Mouse (Mus musculus) stomach, postnatal 0 days (tissue): Measurements from ENCODE around the gene Grap2. TPM values are rescaled to one million over a fixed set of nuclear protein-coding genes. Genes with fewer than 3 reads are reported as not detected.

Source experiments
- ATAC-seq: fragments of 200-750 bp; cut with Nextera tagmentation; 2 replicates; pipeline ENCODE4 v1.8.0; 2017; ENCODE audit not compliant: low FRiP score, low TSS enrichment
- DNase-seq: peaks from one replicate; pipeline ENCODE4 v3.0.0-alpha.2; 2016; ENCODE audit warnings: low spot score
- H3K27ac ChIP-seq: fragments of 300-500 bp; sonication (generic); replicated peaks from 2 replicates; pipeline ENCODE4 v1.5.1; 2014; ENCODE audit warnings: mild to moderate bottlenecking, control low read depth
- H3K27me3 ChIP-seq: fragments of 300-500 bp; sonication (generic); 2 replicates; pipeline ENCODE4 v1.6.1; 2014; ENCODE audit warnings: low read length; ENCODE audit not compliant: control insufficient read depth, insufficient read depth
- H3K36me3 ChIP-seq: fragments of 300-500 bp; sonication (generic); 2 replicates; pipeline ENCODE4 v1.6.1; 2014; ENCODE audit warnings: low read length, mixed read lengths; ENCODE audit not compliant: control insufficient read depth, insufficient read depth
- H3K4me1 ChIP-seq: fragments of 300-500 bp; sonication (generic); replicated peaks from 2 replicates; pipeline ENCODE4 v1.6.1; 2014; ENCODE audit warnings: antibody characterized with exemption; ENCODE audit not compliant: control insufficient read depth, insufficient read depth
- H3K4me2 ChIP-seq: fragments of 300-500 bp; sonication (generic); replicated peaks from 2 replicates; pipeline ENCODE4 v1.6.1; 2014; ENCODE audit warnings: low read depth, mild to moderate bottlenecking, control low read depth, moderate library complexity
- H3K4me3 ChIP-seq: fragments of 300-500 bp; sonication (generic); 2 replicates; pipeline ENCODE4 v1.5.1; 2014; ENCODE audit warnings: low read depth, low read length, control low read depth
- H3K9ac ChIP-seq: fragments of 300-500 bp; sonication (generic); 2 replicates; pipeline ENCODE4 v1.6.1; 2014; ENCODE audit warnings: mild to moderate bottlenecking, low read length, control low read depth, mixed read lengths
- H3K9me3 ChIP-seq: fragments of 300-500 bp; sonication (generic); 2 replicates; pipeline ENCODE4 v1.6.1; 2016; ENCODE audit warnings: low read length; ENCODE audit not compliant: control insufficient read depth
- CTCF ChIP-seq: IDR thresholded peaks from 2 replicates; pipeline ENCODE4 v1.5.1; 2016; ENCODE audit warnings: antibody characterized with exemption, low read depth, mild to moderate bottlenecking, moderate library complexity
- EP300 ChIP-seq: optimal IDR thresholded peaks from 2 replicates; pipeline ENCODE3; 2016; ENCODE audit warnings: antibody characterized with exemption
- WGBS: fragments of 180-500 bp; shearing (Covaris S2); extraction: QIAGEN DNeasy Blood & Tissue Kit; methylation state at CpG from one replicate; pipeline ENCODE4 v1.1.7; 2014; 5-methylcytosine and 5-hydroxymethylcytosine counted together
- polyA plus RNA-seq: library from polyadenylated mRNA; unstranded; fragments of >200 nt; fragmentation: Nextera tagmentation; extraction: Ambion mirVana; gene quantifications from 2 replicates; pipeline ENCODE4 v1.2.1, GENCODE M21; 2015

Grap2 gene
- polyA plus RNA-seq, 1 experiment from 2014 or later = 0.15 TPM

DNA sequence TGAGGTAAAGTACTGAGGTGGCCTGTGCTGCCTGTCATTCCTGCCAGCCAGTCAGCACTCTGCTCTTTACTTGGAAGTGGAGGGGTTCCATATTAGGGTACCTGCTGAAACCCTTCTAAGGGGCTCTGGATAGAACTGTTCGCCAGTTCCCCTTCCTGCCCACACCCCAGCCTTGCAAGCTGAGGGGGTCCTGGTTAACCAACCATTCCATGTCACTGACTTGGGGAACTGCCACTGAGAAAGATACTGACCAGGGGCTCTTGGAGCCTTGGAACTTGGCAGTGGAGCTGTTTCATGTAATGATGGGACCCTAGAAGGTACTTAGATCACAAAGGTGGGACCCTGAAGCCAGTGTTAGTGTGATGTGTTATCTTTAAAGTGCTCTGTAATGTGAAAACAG is 2.2 kb upstream of the Grap2 start:
- no peak overlapping the region for H3K9ac ChIP-seq
- no peaks in the 10 kb centered on the region for H3K27me3 ChIP-seq
- H3K4me3 ChIP-seq = no peak overlapping the region
- no peak overlapping the region for H3K4me2 ChIP-seq
- WGBS = 96% methylated on average over 1 of the region's 1 CpGs
- no peak for TF ChIP-seq CTCF
- TF ChIP-seq EP300 = no peak
- DNase-seq (no peak), ATAC-seq (no peak)
- H3K27ac ChIP-seq = no peak overlapping the region
- H3K9me3 ChIP-seq = no peaks in the 10 kb centered on the region
- H3K36me3 ChIP-seq = no peaks in the 10 kb centered on the region
- H3K4me1 ChIP-seq = no peaks in the 10 kb centered on the region

DNA sequence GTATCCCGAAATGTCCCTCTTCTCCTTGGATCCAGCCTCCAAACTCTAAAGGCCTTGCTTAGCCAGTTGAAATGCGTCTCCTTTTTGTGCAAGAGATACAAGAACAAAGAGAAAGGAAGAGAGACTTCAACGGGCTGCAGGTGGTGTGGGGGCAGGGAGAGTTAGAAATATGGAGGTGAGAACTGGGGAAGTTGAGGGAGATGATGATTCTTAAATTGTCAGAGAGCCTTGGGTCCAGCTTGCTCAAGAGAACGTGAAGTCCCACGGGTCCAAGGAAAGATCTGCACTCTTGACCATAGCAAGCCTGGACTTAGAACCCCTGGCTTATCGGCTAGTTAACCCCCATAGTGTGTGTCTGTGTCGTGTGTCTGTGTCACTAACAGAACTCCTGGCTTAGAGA is 783 bp upstream of the Grap2 start:
- Histone ChIP-seq H3K4me2 (no peak overlapping the region), H3K27ac (no peak overlapping the region), H3K4me3 (no peak overlapping the region), H3K27me3 (no peaks in the 10 kb centered on the region), H3K9me3 (no peaks in the 10 kb centered on the region), H3K36me3 (no peaks in the 10 kb centered on the region), H3K9ac (no peak overlapping the region), H3K4me1 (no peaks in the 10 kb centered on the region)
- WGBS = 67% methylated on average over 7 of the region's 7 CpGs
- ATAC-seq (no peak), DNase-seq (no peak)
- no peak for TF ChIP-seq CTCF
- no peak for TF ChIP-seq EP300

DNA sequence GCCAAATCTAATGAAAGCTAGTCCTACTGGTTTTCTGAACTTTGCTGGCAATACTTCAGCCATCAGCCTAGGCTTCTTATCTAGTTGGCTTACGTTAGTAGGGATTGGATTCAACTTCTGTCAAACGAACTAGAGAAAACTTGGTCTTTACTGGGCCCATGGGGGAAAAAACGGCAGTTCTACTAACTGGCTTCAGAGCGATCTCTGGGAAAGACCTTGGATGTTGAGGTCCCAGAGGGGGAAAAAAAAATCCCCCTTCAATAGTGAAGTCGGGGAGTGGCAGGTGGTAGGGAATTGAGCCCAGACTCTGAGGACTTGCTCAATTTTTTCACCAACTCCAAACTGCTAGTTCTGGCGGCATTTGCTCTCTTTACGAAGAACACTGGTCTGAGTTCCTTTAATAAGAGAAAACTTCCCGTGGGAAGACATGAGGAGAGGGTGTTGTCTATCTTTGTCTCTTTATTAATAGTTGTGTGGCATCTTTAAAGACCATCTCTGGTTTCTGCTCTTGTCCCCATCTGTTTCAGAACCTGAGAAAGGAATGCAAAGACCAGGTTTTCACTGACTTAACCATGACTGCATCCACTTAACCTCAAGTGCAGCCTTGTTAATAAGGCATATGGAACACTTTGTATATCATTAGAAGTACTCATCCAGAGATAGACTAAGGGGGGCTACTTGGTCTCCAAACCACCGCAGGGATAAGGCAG is 572 bp downstream of the Grap2 start:
- H3K27me3 ChIP-seq = no peaks in the 10 kb centered on the region
- no peaks in the 10 kb centered on the region for H3K4me1 ChIP-seq
- no peak for TF ChIP-seq EP300
- TF ChIP-seq CTCF = no peak
- ATAC-seq = no peak
- no peak overlapping the region for H3K27ac ChIP-seq
- H3K9ac ChIP-seq = no peak overlapping the region
- H3K4me2 ChIP-seq = no peak overlapping the region
- H3K36me3 ChIP-seq = no peaks in the 10 kb centered on the region
- no peak overlapping the region for H3K4me3 ChIP-seq
- no peaks in the 10 kb centered on the region for H3K9me3 ChIP-seq
- WGBS = 73% methylated on average over 9 of the region's 9 CpGs
- DNase-seq = no peak

DNA sequence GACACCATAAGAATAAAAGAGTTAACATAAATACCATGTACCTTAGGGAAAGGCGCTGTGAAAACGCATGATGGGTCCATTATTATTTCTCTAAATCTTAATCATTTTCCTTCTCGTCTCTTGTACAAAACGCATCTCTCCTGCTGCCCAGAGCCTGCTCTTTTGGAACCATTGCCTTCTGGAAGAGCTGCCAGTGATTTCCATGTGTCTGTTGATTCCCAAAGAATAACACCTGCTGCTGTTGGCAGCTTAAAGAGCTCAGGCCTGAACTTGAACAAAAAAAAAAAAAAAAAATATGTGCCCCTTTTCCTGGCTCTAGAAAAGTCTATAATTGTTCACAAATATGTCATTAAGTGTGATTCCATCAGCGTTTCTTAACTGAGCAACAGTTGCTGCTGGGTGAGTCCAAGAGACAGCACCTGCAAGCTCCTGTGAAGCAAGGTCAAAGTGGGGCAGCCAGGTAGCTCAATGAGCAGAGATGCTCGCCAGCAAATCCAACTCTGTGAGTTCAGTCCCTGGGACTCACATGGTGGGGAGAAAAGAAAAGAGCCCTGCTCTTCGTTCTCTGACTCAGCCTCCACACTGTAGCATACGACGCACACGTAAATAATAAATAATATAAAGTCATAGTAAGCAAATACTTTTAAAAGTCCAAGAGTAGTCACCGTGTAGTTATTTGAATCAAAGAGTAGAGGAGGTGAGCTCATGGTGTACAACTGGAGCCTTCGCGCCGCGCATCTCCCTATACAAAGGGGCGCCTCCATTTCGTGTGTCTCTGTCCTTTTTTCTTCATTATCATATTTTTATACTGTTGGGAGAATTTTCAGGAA is 2.0 kb downstream of the Grap2 start:
- no peak overlapping the region for H3K27ac ChIP-seq
- no peaks in the 10 kb centered on the region for H3K27me3 ChIP-seq
- DNase-seq (no peak), ATAC-seq (no peak)
- no peaks in the 10 kb centered on the region for H3K9me3 ChIP-seq
- no peak for TF ChIP-seq CTCF
- no peak for TF ChIP-seq EP300
- H3K36me3 ChIP-seq = no peaks in the 10 kb centered on the region
- 86% methylated on average over 17 of the region's 17 CpGs for WGBS
- H3K4me2 ChIP-seq = no peak overlapping the region
- H3K9ac ChIP-seq = no peak overlapping the region
- H3K4me1 ChIP-seq = no peaks in the 10 kb centered on the region
- H3K4me3 ChIP-seq = no peak overlapping the region

DNA sequence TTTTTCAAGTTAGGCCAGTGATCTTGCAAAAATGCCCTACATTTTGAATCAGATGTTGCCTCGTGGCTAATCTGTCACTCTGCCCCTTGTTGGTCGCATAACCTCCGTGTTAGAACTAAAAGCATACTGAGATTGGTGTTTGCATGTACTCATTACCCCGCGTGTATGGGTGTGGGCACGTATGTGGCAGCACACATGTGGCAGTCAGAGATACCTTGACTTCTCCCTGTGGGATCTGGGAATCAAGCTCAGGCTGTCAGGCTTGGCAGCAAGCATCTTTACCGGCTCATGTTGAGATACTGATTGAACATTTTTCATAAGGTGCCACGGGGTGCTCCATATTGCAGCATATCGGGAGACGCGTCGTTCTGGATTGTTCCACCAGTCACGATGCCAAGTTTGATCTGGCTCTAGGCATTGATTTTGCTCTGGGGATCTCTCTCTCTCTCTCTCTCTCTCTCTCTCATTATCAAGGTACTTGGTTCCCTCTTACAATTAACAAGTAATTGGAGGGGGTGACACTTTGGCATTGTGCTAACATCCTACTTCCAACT is 3.5 kb downstream of the Grap2 start:
- no peaks in the 10 kb centered on the region for H3K27me3 ChIP-seq
- DNase-seq = no peak
- H3K4me3 ChIP-seq = no peak overlapping the region
- H3K9ac ChIP-seq = no peak overlapping the region
- no peak for ATAC-seq
- H3K4me2 ChIP-seq = no peak overlapping the region
- no peaks in the 10 kb centered on the region for H3K9me3 ChIP-seq
- WGBS = 89% methylated on average over 13 of the region's 13 CpGs
- H3K36me3 ChIP-seq = no peaks in the 10 kb centered on the region
- no peak overlapping the region for H3K27ac ChIP-seq
- no peak for TF ChIP-seq CTCF
- no peak for TF ChIP-seq EP300
- no peaks in the 10 kb centered on the region for H3K4me1 ChIP-seq

DNA sequence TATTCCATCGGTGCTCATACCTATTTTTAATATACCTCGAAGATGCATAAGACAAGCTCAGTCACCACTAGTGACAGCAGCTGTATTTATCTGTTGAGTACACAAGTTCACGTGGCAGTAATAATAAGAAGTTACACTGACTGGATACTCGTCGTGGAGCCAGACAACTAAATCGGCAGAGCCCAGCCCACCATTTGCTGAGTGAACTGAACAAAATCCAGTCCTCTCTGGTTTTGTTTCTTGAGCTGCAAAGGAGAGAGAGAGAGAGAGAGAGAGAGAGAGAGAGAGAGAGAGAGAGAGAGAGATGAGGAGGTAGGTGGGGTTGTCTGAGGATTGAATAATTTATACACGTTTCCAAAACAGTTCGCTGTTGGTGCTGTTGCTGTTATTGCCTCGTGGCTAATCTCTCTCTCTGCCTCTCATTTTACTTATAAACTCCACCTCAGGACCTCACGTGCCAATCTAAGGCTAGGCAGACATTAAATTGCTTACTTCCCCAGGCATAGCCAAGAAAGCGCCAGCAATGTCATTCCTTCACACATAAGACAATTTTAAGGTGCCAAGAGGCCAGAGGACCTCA is 4.1 kb downstream of the Grap2 start:
- no peak for DNase-seq
- H3K27me3 ChIP-seq = no peaks in the 10 kb centered on the region
- no peak for ATAC-seq
- TF ChIP-seq CTCF = no peak
- TF ChIP-seq EP300 = no peak
- WGBS = 67% methylated on average over 11 of the region's 11 CpGs
- H3K27ac ChIP-seq = no peak overlapping the region
- no peak overlapping the region for H3K9ac ChIP-seq
- no peaks in the 10 kb centered on the region for H3K4me1 ChIP-seq
- no peak overlapping the region for H3K4me2 ChIP-seq
- no peaks in the 10 kb centered on the region for H3K36me3 ChIP-seq
- H3K9me3 ChIP-seq = no peaks in the 10 kb centered on the region
- no peak overlapping the region for H3K4me3 ChIP-seq
